Mouse (Mus musculus) cortical plate, adult 2 months (tissue): Measurements from ENCODE around the gene Vmn1r211.
"Not testable (repeated sequence)": the region's sequence is repeated elsewhere in the genome, so short reads cannot be mapped to it uniquely, and the experiment has no call there.

Source experiments
- CTCF ChIP-seq: fragments of 200-500 bp; IDR thresholded peaks from 2 replicates; pipeline ENCODE4 v1.5.1; 2011; ENCODE audit warnings: mild to moderate bottlenecking, control low read depth, low read length; ENCODE audit not compliant: insufficient read depth; ENCODE audit errors: extremely low read depth
- POLR2A ChIP-seq: fragments of 200-500 bp; IDR thresholded peaks from 2 replicates; pipeline ENCODE4 v1.6.1; 2011; ENCODE audit warnings: mild to moderate bottlenecking, low read length, control low read depth; ENCODE audit not compliant: insufficient read depth; ENCODE audit errors: extremely low read depth

GRCm38 (mm10) chr13:22821601-22822000, 35.8 kb downstream of the Vmn1r211 start:
- not testable (repeated sequence) for TF ChIP-seq POLR2A, CTCF
